Mouse (Mus musculus) spleen, adult 10 weeks (tissue): Measurements from ENCODE around the gene Asf1a. TPM values are rescaled to one million over a fixed set of nuclear protein-coding genes. Genes with fewer than 3 reads are reported as not detected.

Source experiments
- polyA plus RNA-seq: library from polyadenylated mRNA; stranded (reverse); fragments of 350-450 nt; fragmentation: Illumina TruSeq; extraction: RNeasy Lipid Tissue Mini Kit (QIAGEN cat#74804); gene quantifications from one replicate; pipeline ENCODE4 v1.2.3, GENCODE M21; 2015; ENCODE audit warnings: low replicate concordance; ENCODE audit not compliant: insufficient read depth

Asf1a gene
- polyA plus RNA-seq, result 56.5 TPM

DNA sequence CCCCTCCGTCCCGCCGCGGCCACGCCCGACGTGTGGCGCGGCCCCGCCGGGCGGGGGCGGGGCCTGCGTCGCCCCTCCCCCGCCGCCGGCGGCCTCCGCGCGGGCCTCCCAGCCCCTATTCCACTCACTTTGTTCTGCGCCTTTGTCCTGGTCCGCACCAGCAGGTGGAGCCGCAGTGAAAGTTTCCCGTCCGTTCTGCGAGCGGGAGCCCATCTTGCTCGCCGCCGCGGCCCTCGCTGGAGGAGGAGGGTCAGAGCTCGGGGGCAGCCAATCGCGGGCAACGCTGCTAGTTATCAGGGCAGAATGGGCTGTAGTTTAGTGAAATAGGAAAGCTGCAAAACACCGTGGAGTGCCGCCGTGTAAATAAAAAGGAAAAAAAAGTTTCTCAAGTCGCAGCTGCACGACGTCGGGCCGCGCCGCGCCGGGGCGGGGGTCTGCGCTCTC is at the start of gene Asf1a:
Asf1a (plus strand) TSS at position 81 of the 444 bp plus-strand sequence.

DNA sequence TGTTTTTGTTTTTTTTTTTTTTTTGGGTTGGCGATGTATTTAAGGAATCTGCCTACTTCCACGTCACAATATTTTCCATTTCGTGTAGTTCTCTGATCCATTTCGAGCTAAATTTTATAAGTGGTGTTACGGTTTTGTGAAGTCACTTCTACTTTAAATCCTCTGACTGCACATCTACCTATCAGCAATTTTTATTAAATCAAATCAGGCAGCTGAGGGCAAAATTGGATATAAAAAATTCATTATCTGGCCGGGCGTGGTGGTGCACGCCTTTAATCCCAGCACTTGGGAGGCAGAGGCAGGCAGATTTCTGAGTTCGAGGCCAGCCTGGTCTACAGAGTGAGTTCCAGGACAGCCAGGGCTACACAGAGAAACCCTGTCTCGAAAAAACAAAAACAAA is 33.8 kb downstream of the Asf1a start, which contains the start of gene Mcm9:
Mcm9 (minus strand) TSS at position 101 of the 400 bp plus-strand sequence.

Other genes starting within 250 kb of the Asf1a start
- 11.0 TPM for gene Cep85l, start 216.8 kb upstream of the Asf1a start, polyA plus RNA-seq
- 20.1 TPM for gene Mcm9, start 33.7 kb downstream of the Asf1a start, polyA plus RNA-seq
- 0.83 TPM for gene Fam184a, start 154.4 kb downstream of the Asf1a start, polyA plus RNA-seq